Mouse (Mus musculus) ES-E14 (cell line): ENCODE data around the gene Sdsl. TPM values are rescaled to one million over a fixed set of nuclear protein-coding genes. Genes with fewer than 3 reads are reported as not detected.

Experiments used
- DNase-seq: peaks from one replicate; pipeline ENCODE4 v3.0.0-alpha.2; 2013; ENCODE audit warnings: low read depth, low spot score
- H3K27ac ChIP-seq: 2 replicates; pipeline ENCODE4 v1.5.1; 2012; ENCODE audit warnings: low read depth, mild to moderate bottlenecking, low read length, moderate library complexity, mixed read lengths; ENCODE audit not compliant: poor library complexity, insufficient read depth, severe bottlenecking
- H3K36me3 ChIP-seq: 2 replicates; pipeline ENCODE4 v1.6.1; 2012; ENCODE audit warnings: mild to moderate bottlenecking, low read length, moderate library complexity, mixed read lengths; ENCODE audit not compliant: control insufficient read depth, poor library complexity, insufficient read depth, severe bottlenecking
- H3K4me1 ChIP-seq, 2 experiments: fragments of 150-350 bp in 1 of 2; sonication (generic) in 1 of 2; 2 replicates each; pipeline ENCODE4 v1.6.1; 2012; ENCODE audit warnings: low read length in 2 of 2, mild to moderate bottlenecking in 1 of 2, mixed read lengths in 1 of 2; ENCODE audit not compliant: control insufficient read depth in 2 of 2, insufficient read depth in 2 of 2, poor library complexity in 1 of 2
- H3K4me3 ChIP-seq, 2 experiments: fragments of 150-350 bp in 1 of 2; sonication (generic) in 1 of 2; 2 replicates each; pipeline ENCODE4 v1.5.1; 2012; ENCODE audit warnings: low read length in 2 of 2, low read depth in 1 of 2, mild to moderate bottlenecking in 1 of 2, mixed read lengths in 1 of 2; ENCODE audit not compliant: insufficient read depth in 1 of 2, poor library complexity in 1 of 2, severe bottlenecking in 1 of 2
- H3K9ac ChIP-seq: 2 replicates; pipeline ENCODE4 v1.6.1; 2012; ENCODE audit warnings: low read depth, mild to moderate bottlenecking, low read length, mixed read lengths; ENCODE audit not compliant: poor library complexity, insufficient read depth, severe bottlenecking
- H3K9me3 ChIP-seq: fragments of 150-350 bp; sonication (generic); 2 replicates; pipeline ENCODE4 v1.6.1; 2012; ENCODE audit warnings: low read depth, mild to moderate bottlenecking, low read length; ENCODE audit not compliant: control insufficient read depth, insufficient read depth
- CHD2 ChIP-seq: IDR thresholded peaks from 2 replicates; pipeline ENCODE4 v1.6.1; 2014; ENCODE audit warnings: mild to moderate bottlenecking, low read depth, low read length, inconsistent platforms
- HCFC1 ChIP-seq: IDR thresholded peaks from 2 replicates; pipeline ENCODE4 v1.6.1; 2012; ENCODE audit warnings: low read length, inconsistent platforms, borderline replicate concordance; ENCODE audit not compliant: insufficient read depth
- MAFK ChIP-seq: IDR thresholded peaks from 2 replicates; pipeline ENCODE4 v1.6.1; 2014; ENCODE audit warnings: mild to moderate bottlenecking, low read depth, low read length, inconsistent platforms; ENCODE audit not compliant: insufficient read depth
- ZC3H11A ChIP-seq: IDR thresholded peaks from 2 replicates; pipeline ENCODE4 v1.6.1; 2012; ENCODE audit warnings: low read depth, mild to moderate bottlenecking, inconsistent platforms, low read length, borderline replicate concordance
- ZNF384 ChIP-seq: IDR thresholded peaks from 2 replicates; pipeline ENCODE4 v1.6.1; 2012; ENCODE audit warnings: low read depth, low read length, inconsistent platforms
- in situ Hi-C, 2 experiments: fragments of 600-800 bp; cut with MboI; formaldehyde crosslinking; loops; one replicate each; pipeline ENCODE4 v1.15.1; 2025; ENCODE audit warnings: low sequenced_read_pairs in 2 of 2, inconsistent platforms in 1 of 2; ENCODE audit not compliant: unreplicated experiment in 2 of 2
- total RNA-seq: library from RNA; depleted of rRNA; stranded (reverse); fragments of 300-350 nt; gene quantifications from 2 replicates; pipeline ENCODE4 v1.2.3, GENCODE M21; 2012; rRNA removed

Sdsl gene
- 0.67 TPM in 1 of 2 replicates, not detected in the other for total RNA-seq

DNA sequence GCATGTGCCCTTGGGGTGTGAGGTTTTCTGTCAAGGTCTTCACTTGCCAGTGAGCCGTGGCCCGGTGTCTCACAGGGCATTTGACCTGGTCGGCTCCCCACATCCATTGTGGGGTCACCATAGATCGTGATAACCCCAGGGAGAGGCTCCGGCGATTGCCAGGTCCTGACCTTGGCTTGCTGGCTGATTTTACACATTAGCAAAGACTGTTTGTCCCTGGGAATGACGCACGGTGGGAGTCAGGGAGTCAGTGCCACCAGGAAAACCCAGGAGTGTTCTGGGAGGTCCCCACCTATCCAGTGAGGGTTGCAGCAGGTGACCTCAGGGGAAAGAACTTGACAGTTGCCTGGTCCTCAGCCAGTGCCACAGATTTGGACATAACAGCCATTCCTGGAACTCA is at the start of gene Sdsl:
Gene Sdsl (minus strand): TSS at position 41 of the 400 bp plus-strand sequence.
- Histone ChIP-seq H3K4me1 (peaks cover 0 to 2% of the 10 kb centered on the region in 2 experiments; a peak in 1 of 4 replicates), H3K27ac (no peak within 1 kb of the TSS), H3K9me3 (no peaks in the 10 kb centered on the region), H3K4me3 (no peak within 1 kb of the TSS), H3K9ac (no peak within 1 kb of the TSS), H3K36me3 (no peaks in the 10 kb centered on the region)
- no peak for DNase-seq
- TF ChIP-seq ZNF384 (no peak), HCFC1 (no peak), ZC3H11A (no peak), MAFK (no peak), CHD2 (no peak)
- in situ Hi-C loops, result no loop called here

DNA sequence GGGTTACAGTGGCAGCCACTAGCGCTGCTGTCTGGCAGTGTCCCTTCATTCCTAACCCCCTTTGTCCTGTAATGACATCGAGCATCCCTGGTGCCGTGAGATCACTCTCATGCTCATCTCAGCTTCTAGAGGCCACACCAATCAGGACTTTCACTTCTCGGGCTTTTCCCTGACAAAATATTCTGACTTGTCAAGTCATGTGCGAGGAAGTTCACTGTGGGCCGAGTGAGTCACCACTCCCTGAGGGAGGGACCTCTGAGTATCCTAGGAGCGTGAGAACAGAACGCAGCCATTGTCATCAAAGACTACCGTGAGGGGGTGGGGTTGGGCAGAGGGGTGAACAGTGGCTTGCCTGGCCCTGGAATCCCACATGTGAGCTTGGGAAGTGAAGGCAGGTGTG is 44.9 kb upstream of the Sdsl start:
- no peak for TF ChIP-seq HCFC1
- no peak for TF ChIP-seq CHD2
- no peak for TF ChIP-seq MAFK
- TF ChIP-seq ZC3H11A, result no peak
- no peak for TF ChIP-seq ZNF384
- no peaks in the 10 kb centered on the region for H3K9me3 ChIP-seq
- in situ Hi-C loops, result no loop called here
- no peak overlapping the region for H3K4me3 ChIP-seq
- no peak overlapping the region for H3K9ac ChIP-seq
- H3K27ac ChIP-seq, result no peak overlapping the region
- peaks cover 8% of the 10 kb centered on the region; the same call in 1 of the 2 replicates for H3K36me3 ChIP-seq
- DNase-seq, result no peak
- peaks cover 12 to 29% of the 10 kb centered on the region in 2 experiments for H3K4me1 ChIP-seq

DNA sequence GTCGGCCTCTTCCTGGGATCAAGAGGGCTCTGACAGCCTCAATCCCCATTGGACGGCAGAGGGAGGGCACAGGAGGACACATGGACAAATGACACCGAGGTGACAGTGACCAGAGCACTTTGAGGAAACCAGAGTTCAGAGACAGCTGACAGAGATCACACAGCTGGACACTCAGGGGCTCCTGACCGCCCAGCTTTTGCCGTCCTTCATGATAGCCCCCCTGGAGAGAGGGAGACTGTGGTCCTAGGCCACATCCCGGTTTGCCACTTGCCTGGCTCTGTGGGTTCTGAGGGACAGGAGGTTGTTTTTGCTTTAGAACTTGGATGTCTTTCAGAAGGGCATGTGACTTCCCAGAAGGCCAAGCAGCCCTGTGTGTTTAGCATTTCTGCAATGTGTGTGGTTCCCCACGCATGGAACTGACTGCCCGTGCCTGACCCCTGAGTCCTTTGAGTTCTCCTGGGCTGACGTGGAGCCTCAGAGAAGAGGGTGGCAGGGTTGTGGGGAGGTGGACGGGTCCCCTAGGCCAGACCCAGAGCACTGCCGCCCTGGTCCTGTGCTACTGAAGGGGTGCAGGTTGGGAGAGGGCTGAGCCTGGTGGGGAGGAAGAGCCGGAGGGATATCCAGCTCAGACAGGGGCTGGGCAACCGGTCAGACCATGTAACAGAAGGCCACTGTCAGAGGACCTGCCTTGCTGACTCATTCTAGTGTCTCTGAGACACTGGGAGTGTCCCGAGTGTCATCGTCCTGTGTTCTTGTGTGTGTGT is 43.8 kb upstream of the Sdsl start:
- Histone ChIP-seq H3K9me3 (no peaks in the 10 kb centered on the region), H3K36me3 (peaks cover 2% of the 10 kb centered on the region; the same call in 1 of the 2 replicates), H3K4me1 (peaks cover 17 to 34% of the 10 kb centered on the region in 2 experiments), H3K4me3 (no peak overlapping the region), H3K9ac (no peak overlapping the region), H3K27ac (no peak overlapping the region)
- TF ChIP-seq ZNF384, result no peak
- no peak for TF ChIP-seq MAFK
- TF ChIP-seq CHD2, result no peak
- no peak for TF ChIP-seq ZC3H11A
- TF ChIP-seq HCFC1, result no peak
- in situ Hi-C loops, result no loop called here
- DNase-seq, result no peak

DNA sequence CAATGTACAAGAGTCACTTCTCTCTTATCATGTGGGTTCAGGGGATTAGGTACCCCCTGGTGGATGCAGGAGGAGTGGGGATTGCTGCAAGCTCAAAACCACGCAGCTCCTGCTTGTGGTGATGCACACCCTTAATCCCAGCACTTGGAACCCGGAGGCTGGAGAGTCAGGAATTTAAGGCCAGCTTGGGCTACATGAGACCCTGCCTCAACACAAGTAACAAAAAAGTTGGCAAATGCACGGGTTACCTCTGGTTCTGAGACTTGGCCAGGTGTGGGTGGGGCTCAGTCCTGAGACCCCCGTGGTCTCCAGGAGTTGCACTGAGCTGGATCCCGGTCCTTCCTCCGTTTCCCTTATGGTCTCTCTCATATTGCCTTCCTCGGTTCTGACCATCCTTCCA is 42.8 kb upstream of the Sdsl start:
- Histone ChIP-seq H3K27ac (0 out of 2 replicates have a peak overlapping the region, but pooled peaks have one; percentile 19), H3K4me3 (no peak overlapping the region), H3K9me3 (no peaks in the 10 kb centered on the region), H3K9ac (no peak overlapping the region), H3K36me3 (peaks cover 2% of the 10 kb centered on the region; the same call in 1 of the 2 replicates), H3K4me1 (peaks cover 19 to 36% of the 10 kb centered on the region in 2 experiments)
- in situ Hi-C loops, result no loop called here
- no peak for DNase-seq
- TF ChIP-seq CHD2 (no peak), ZNF384 (no peak), HCFC1 (no peak), ZC3H11A (no peak), MAFK (no peak)

DNA sequence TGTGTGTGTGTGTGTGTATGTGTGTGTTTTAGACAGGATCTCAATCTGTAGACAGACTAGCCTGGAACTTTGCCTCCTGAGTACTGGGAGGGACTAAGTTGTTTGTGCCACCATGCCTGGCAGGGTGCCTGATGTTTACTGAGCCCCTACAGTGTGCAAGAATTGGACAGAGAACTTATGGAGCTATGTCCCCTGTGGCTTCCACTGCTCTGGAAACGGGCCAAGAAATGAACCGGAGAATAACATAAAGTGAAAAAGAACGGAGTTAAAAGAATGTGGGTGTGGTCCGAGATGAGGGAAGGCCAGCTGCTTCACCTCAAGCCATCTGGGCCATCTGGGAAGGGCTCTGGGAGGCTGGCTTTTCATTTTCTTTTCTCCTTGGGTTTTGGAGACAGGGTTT is 42.1 kb upstream of the Sdsl start:
- Histone ChIP-seq H3K36me3 (peaks cover 1% of the 10 kb centered on the region; the same call in 1 of the 2 replicates), H3K9ac (no peak overlapping the region; the same call in 1 of the 2 replicates), H3K9me3 (no peaks in the 10 kb centered on the region), H3K4me3 (no peak overlapping the region), H3K4me1 (peaks cover 21 to 38% of the 10 kb centered on the region in 2 experiments), H3K27ac (peak overlapping the region; percentile 34; the same call in 1 of the 2 replicates)
- TF ChIP-seq ZC3H11A, result no peak
- TF ChIP-seq HCFC1, result no peak
- TF ChIP-seq MAFK, result no peak
- TF ChIP-seq CHD2, result no peak
- TF ChIP-seq ZNF384, result no peak
- in situ Hi-C loops, result no loop called here
- no peak for DNase-seq
